Mouse (Mus musculus): ENCODE measurements at regions not wholly inside any gene's neighbourhood (a gene's known extent, or its start where the extent isn't known, plus 50 kb on each side); places are given as distances from the start of the nearest gene placed in this dataset.
A peak's percentile ranks its signal among the peaks of the same experiment; 100 is the strongest.

DNA sequence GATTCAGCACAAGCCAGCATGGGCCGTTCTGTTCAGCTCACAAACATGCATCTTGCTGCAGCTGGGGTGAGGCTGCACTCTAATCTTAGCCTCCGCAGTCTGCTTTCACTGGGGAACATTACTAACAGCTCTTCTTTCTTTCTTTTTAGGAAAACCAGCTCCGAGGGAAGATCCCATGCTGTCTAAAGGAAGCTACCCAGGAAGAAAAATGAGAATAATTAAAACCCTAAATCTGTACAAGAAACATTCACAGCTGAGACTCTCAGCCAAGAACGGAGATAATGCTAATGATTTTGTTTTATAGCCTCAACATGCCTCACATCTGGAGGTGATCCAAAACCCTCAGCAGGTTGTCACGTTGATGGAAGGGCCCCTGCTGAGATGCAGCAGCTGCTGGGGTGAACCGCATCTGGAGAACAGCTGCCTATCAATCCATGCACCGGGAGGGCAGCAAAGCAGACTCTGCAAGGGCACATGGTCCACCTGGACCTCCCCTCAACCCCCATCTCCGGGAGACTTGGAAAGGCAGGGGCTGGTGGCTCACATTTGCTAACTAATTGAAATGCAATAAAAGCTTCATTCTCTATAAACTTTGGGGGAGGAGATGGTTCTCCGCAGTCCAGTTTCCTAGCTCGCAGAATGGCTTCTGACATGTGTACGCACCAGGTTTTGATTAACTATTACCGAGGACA lies 359.3 kb downstream of the Synb start:
- peak; percentile 94 for ATAC-seq (replicated peaks; ENCODE audit: insufficient number of reproducible peaks, low FRiP score, low TSS enrichment, low read depth)

DNA sequence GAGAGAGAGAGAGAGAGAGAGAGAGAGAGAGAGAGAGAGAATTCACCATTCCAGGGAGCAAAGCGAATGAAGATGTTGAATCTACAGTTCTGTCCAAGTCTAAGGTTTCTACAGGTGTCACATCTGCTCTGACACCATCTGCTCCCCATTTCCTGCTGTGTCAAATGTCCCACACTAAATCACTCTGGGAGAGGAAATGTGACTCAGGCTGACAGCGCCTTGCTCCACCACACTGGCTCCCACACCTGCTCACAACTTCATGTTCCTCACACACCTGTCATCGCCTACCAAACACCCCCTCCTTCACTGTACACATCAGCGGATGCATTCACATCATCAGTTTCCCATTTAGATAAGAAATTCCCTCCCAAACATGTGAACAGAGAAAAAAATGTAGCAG lies 366.3 kb downstream of the Synb start:
- H3K4me3 ChIP-seq (ENCODE audit: low read depth, low read length), result no peak overlapping the region
- no peaks in the 10 kb centered on the region for H3K9me3 ChIP-seq (replicated peaks; ENCODE audit: control insufficient read depth, low read length)
- no peak overlapping the region for H3K9ac ChIP-seq (replicated peaks; ENCODE audit: low read length)
- H3K4me1 ChIP-seq (ENCODE audit: control insufficient read depth, insufficient read depth, low read length), result no peaks in the 10 kb centered on the region
- H3K27ac ChIP-seq (replicated peaks; ENCODE audit: low read depth, low read length), result no peak overlapping the region
- no peak for ATAC-seq (replicated peaks; ENCODE audit: insufficient number of reproducible peaks, low FRiP score, low TSS enrichment, low read depth)
- no peaks in the 10 kb centered on the region for H3K36me3 ChIP-seq (replicated peaks; ENCODE audit: control insufficient read depth, insufficient read depth, low read depth, low read length)
- 46% methylated on average over 4 of the region's 4 CpGs for WGBS
- peak; percentile 14 for DNase-seq (ENCODE audit: low spot score)
- H3K4me2 ChIP-seq (ENCODE audit: low read depth, low read length), result no peak overlapping the region
- H3K27me3 ChIP-seq (ENCODE audit: control insufficient read depth, insufficient read depth, low read length), result no peaks in the 10 kb centered on the region

More for the DNA sequence above, 359.3 kb downstream of the Synb start:
- Histone ChIP-seq H3K27ac (replicated peaks; ENCODE audit: low read depth, low read length) (no peak overlapping the region), H3K27me3 (ENCODE audit: control insufficient read depth, insufficient read depth, low read length) (no peaks in the 10 kb centered on the region), H3K36me3 (replicated peaks; ENCODE audit: control insufficient read depth, insufficient read depth, low read depth, low read length) (no peaks in the 10 kb centered on the region), H3K4me1 (ENCODE audit: control insufficient read depth, insufficient read depth, low read length) (no peaks in the 10 kb centered on the region), H3K4me2 (ENCODE audit: low read depth, low read length) (no peak overlapping the region; the same call in 1 of the 2 replicates), H3K4me3 (ENCODE audit: low read depth, low read length) (no peak overlapping the region), H3K9ac (replicated peaks; ENCODE audit: low read length) (no peak overlapping the region), H3K9me3 (replicated peaks; ENCODE audit: control insufficient read depth, low read length) (no peaks in the 10 kb centered on the region)
- WGBS, result 10% methylated on average over 12 of the region's 12 CpGs
- DNase-seq (ENCODE audit: low spot score), result peak; percentile 87

DNA sequence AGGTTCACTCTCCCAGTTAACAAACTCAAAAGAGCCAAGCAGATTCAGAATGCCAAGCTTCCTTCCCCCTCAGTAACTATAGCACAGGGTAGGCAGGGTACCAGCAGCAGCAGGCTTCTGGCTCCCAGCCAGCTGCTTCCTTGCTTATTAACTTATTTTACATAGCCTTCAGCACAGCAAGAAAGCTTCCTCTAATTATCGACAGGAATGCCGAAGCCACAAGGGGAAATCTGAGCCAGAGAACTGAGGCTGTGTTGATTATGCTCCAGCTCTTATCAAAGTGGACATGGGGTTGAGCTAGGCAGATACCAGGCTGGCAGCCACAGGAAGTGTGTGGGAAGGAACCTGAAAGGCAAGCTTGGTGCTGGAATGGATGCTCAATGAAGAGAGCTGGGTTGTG lies 371.0 kb downstream of the Synb start:
- Histone ChIP-seq H3K4me2 (ENCODE audit: low read depth, low read length) (no peak overlapping the region), H3K4me3 (ENCODE audit: low read depth, low read length) (no peak overlapping the region), H3K9ac (replicated peaks; ENCODE audit: low read length) (no peak overlapping the region), H3K27me3 (ENCODE audit: control insufficient read depth, insufficient read depth, low read length) (no peaks in the 10 kb centered on the region), H3K9me3 (replicated peaks; ENCODE audit: control insufficient read depth, low read length) (no peaks in the 10 kb centered on the region), H3K4me1 (ENCODE audit: control insufficient read depth, insufficient read depth, low read length) (no peaks in the 10 kb centered on the region), H3K36me3 (replicated peaks; ENCODE audit: control insufficient read depth, insufficient read depth, low read depth, low read length) (no peaks in the 10 kb centered on the region), H3K27ac (replicated peaks; ENCODE audit: low read depth, low read length) (no peak overlapping the region)
- ATAC-seq (replicated peaks; ENCODE audit: insufficient number of reproducible peaks, low FRiP score, low TSS enrichment, low read depth) (peak; percentile 62; the same call in 1 of the 2 replicates), DNase-seq (ENCODE audit: low spot score) (peak; percentile 77)
- WGBS, result 2% methylated on average over 2 of the region's 2 CpGs

DNA sequence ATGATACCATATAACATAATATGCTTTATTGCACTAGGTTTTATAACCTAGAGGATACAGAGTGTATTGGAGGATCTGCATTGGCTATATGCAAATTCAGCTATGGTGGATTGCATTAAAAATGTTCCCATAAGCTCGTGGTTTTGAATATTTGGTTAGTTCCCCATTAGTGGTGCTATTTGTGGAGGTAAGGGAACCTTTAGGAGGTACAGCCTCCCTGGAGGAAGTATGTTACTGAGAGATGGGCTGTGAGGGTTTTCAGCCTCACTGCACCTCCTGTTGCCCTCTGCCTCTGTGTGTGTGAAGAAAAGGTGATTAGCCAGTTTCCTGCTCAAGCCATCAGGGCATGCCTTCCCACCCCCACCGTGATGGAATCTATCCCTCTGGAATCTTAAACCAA lies 372.1 kb downstream of the Synb start:
- no peaks in the 10 kb centered on the region for H3K36me3 ChIP-seq (replicated peaks; ENCODE audit: control insufficient read depth, insufficient read depth, low read depth, low read length)
- no peak for ATAC-seq (replicated peaks; ENCODE audit: insufficient number of reproducible peaks, low FRiP score, low TSS enrichment, low read depth)
- H3K4me2 ChIP-seq (ENCODE audit: low read depth, low read length), result no peak overlapping the region
- no peak for DNase-seq (ENCODE audit: low spot score)
- no peaks in the 10 kb centered on the region for H3K4me1 ChIP-seq (ENCODE audit: control insufficient read depth, insufficient read depth, low read length)
- no peak overlapping the region for H3K9ac ChIP-seq (replicated peaks; ENCODE audit: low read length)
- H3K9me3 ChIP-seq (replicated peaks; ENCODE audit: control insufficient read depth, low read length), result no peaks in the 10 kb centered on the region
- WGBS, result 33% methylated on average over 2 of the region's 2 CpGs
- H3K4me3 ChIP-seq (ENCODE audit: low read depth, low read length), result no peak overlapping the region
- H3K27me3 ChIP-seq (ENCODE audit: control insufficient read depth, insufficient read depth, low read length), result no peaks in the 10 kb centered on the region
- H3K27ac ChIP-seq (replicated peaks; ENCODE audit: low read depth, low read length), result no peak overlapping the region

DNA sequence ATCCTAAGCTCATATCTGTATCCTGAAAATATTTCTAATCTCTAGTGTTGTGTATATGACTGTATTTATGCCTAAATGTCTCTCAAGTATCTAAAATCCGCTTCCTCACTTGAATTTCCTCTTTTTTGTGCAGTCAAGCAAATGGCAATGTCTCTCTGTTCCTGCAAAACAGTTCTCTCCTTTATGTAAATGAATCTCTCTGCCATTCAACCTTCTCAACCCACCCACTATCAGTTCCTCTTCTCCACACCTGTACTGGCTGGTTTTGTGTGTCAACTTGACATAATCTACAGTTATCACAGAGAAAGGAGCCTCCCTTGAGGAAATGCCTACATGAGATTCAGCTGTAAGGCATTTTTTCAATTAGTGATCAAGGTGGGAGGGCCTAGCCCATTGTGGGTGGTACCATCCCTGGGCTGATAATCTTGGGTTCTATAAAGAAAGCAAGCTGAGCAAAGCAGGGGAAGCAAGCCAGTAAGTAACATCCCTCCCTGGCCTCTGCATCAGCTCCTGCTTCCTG lies 375.5 kb downstream of the Synb start:
- ATAC-seq (replicated peaks; ENCODE audit: insufficient number of reproducible peaks, low FRiP score, low TSS enrichment, low read depth) (no peak), DNase-seq (ENCODE audit: low spot score) (no peak)
- H3K27me3 ChIP-seq (ENCODE audit: control insufficient read depth, insufficient read depth, low read length), result no peaks in the 10 kb centered on the region
- H3K4me3 ChIP-seq (ENCODE audit: low read depth, low read length), result no peak overlapping the region
- H3K4me2 ChIP-seq (ENCODE audit: low read depth, low read length), result no peak overlapping the region
- 86% methylated on average over 1 of the region's 1 CpGs for WGBS
- no peak overlapping the region for H3K9ac ChIP-seq (replicated peaks; ENCODE audit: low read length)
- no peak overlapping the region for H3K27ac ChIP-seq (replicated peaks; ENCODE audit: low read depth, low read length)
- no peaks in the 10 kb centered on the region for H3K9me3 ChIP-seq (replicated peaks; ENCODE audit: control insufficient read depth, low read length)
- no peaks in the 10 kb centered on the region for H3K4me1 ChIP-seq (ENCODE audit: control insufficient read depth, insufficient read depth, low read length)
- no peaks in the 10 kb centered on the region for H3K36me3 ChIP-seq (replicated peaks; ENCODE audit: control insufficient read depth, insufficient read depth, low read depth, low read length)

DNA sequence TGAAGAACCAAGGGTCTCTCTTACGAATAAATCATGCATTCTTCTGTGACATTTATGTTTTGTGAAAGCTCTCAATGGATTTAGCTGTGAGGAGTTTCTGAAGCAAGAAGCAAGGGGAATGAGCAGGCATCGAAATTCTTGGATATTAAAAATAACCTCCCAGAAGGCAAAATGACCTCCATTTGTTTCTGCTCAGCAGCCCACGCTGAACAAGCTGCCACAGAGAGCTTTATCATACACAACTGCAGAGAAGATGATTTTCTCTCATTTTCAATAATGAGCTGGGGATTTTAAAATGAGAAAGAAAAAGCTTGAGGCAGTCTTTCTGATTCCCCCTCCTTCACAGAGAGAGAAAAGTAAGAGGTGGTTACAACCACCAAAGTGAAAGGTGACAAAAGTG lies 394.2 kb downstream of the Synb start:
- Histone ChIP-seq H3K27me3 (ENCODE audit: control insufficient read depth, insufficient read depth, low read length) (no peaks in the 10 kb centered on the region), H3K27ac (replicated peaks; ENCODE audit: low read depth, low read length) (no peak overlapping the region), H3K9me3 (replicated peaks; ENCODE audit: control insufficient read depth, low read length) (no peaks in the 10 kb centered on the region), H3K9ac (replicated peaks; ENCODE audit: low read length) (no peak overlapping the region), H3K4me3 (ENCODE audit: low read depth, low read length) (no peak overlapping the region), H3K36me3 (replicated peaks; ENCODE audit: control insufficient read depth, insufficient read depth, low read depth, low read length) (no peaks in the 10 kb centered on the region), H3K4me2 (ENCODE audit: low read depth, low read length) (no peak overlapping the region), H3K4me1 (ENCODE audit: control insufficient read depth, insufficient read depth, low read length) (no peaks in the 10 kb centered on the region)
- DNase-seq (ENCODE audit: low spot score) (no peak), ATAC-seq (replicated peaks; ENCODE audit: insufficient number of reproducible peaks, low FRiP score, low TSS enrichment, low read depth) (no peak)
- 84% methylated on average over 3 of the region's 3 CpGs for WGBS

DNA sequence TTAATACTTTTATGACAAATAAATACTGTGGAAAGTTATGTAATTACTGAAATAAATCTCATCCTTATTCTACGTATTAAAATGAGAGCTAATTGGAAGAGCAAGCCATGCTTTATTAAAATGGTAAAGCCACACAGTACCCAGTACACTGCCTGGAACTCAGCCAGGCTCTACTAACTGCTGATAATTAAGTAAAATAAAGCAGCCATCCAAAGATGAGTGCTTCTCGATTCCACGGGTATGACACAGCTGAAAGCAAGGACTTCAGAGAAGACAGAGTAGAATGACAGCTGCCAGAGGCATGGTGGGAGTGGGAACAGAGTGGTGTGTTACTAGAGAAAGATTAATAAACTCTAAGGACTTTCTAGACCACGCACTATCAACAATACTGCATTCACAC lies 416.9 kb downstream of the Synb start:
- no peak for ATAC-seq (replicated peaks; ENCODE audit: insufficient number of reproducible peaks, low FRiP score, low TSS enrichment, low read depth)
- Histone ChIP-seq H3K4me2 (ENCODE audit: low read depth, low read length) (no peak overlapping the region), H3K4me3 (ENCODE audit: low read depth, low read length) (no peak overlapping the region), H3K4me1 (ENCODE audit: control insufficient read depth, insufficient read depth, low read length) (no peaks in the 10 kb centered on the region), H3K9me3 (replicated peaks; ENCODE audit: control insufficient read depth, low read length) (no peaks in the 10 kb centered on the region), H3K9ac (replicated peaks; ENCODE audit: low read length) (no peak overlapping the region), H3K27me3 (ENCODE audit: control insufficient read depth, insufficient read depth, low read length) (no peaks in the 10 kb centered on the region), H3K36me3 (replicated peaks; ENCODE audit: control insufficient read depth, insufficient read depth, low read depth, low read length) (no peaks in the 10 kb centered on the region), H3K27ac (replicated peaks; ENCODE audit: low read depth, low read length) (no peak overlapping the region)
- WGBS, result 87% methylated on average over 4 of the region's 4 CpGs
- no peak for DNase-seq (ENCODE audit: low spot score)

DNA sequence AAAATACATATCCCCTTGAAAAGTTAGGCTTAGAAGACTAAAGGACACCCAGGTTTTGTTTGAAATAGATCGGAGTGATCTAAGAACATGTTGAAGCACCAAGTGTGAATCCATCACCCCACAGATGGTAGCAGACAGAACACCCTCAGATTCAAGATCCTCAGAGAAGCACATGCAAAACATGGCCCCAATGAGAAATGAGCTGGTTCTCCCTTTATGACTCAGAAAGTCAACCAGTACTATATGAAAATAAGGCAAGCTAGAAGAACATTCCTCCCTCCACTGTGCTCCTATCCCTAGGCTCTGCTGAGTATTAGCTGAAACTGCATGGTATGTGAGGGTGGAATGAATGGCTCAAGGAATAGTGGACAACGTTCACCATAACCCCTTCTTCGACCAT lies 433.0 kb downstream of the Synb start:
- H3K9ac ChIP-seq (replicated peaks; ENCODE audit: low read length), result no peak overlapping the region
- ATAC-seq (replicated peaks; ENCODE audit: insufficient number of reproducible peaks, low FRiP score, low TSS enrichment, low read depth) (no peak), DNase-seq (ENCODE audit: low spot score) (no peak)
- no peak overlapping the region for H3K4me3 ChIP-seq (ENCODE audit: low read depth, low read length)
- 94% methylated on average over 3 of the region's 3 CpGs for WGBS
- no peaks in the 10 kb centered on the region for H3K27me3 ChIP-seq (ENCODE audit: control insufficient read depth, insufficient read depth, low read length)
- H3K36me3 ChIP-seq (replicated peaks; ENCODE audit: control insufficient read depth, insufficient read depth, low read depth, low read length), result no peaks in the 10 kb centered on the region
- H3K4me1 ChIP-seq (ENCODE audit: control insufficient read depth, insufficient read depth, low read length), result no peaks in the 10 kb centered on the region
- H3K27ac ChIP-seq (replicated peaks; ENCODE audit: low read depth, low read length), result no peak overlapping the region
- no peaks in the 10 kb centered on the region for H3K9me3 ChIP-seq (replicated peaks; ENCODE audit: control insufficient read depth, low read length)
- no peak overlapping the region for H3K4me2 ChIP-seq (ENCODE audit: low read depth, low read length)
